Mouse (Mus musculus) testis, adult 2 months (tissue): ENCODE results near the gene Ctsc. TPM values are rescaled to one million over a fixed set of nuclear protein-coding genes. Genes with fewer than 3 reads are reported as not detected.

Experiments
- H3K27ac ChIP-seq: fragments of 200-500 bp; 2 replicates; pipeline ENCODE4 v1.5.1; 2012; ENCODE audit warnings: low read depth, low read length; ENCODE audit not compliant: control insufficient read depth, insufficient read depth
- H3K27me3 ChIP-seq: fragments of 200-500 bp; 2 replicates; pipeline ENCODE4 v1.6.1; 2012; ENCODE audit warnings: mild to moderate bottlenecking, low read length, moderate library complexity; ENCODE audit not compliant: control insufficient read depth, insufficient read depth
- H3K36me3 ChIP-seq: fragments of 200-500 bp; 2 replicates; pipeline ENCODE4 v1.6.1; 2012; ENCODE audit warnings: mild to moderate bottlenecking, low read length; ENCODE audit not compliant: control insufficient read depth, insufficient read depth
- H3K4me1 ChIP-seq: fragments of 200-500 bp; 2 replicates; pipeline ENCODE4 v1.6.1; 2012; ENCODE audit warnings: low read length; ENCODE audit not compliant: control insufficient read depth, insufficient read depth
- H3K4me3 ChIP-seq: fragments of 200-500 bp; 2 replicates; pipeline ENCODE4 v1.5.1; 2012; ENCODE audit warnings: low read depth, mild to moderate bottlenecking, low read length, moderate library complexity, mixed read lengths; ENCODE audit not compliant: control insufficient read depth
- CTCF ChIP-seq: fragments of 200-500 bp; IDR thresholded peaks from 2 replicates; pipeline ENCODE4 v1.5.1; 2012; ENCODE audit warnings: low read depth, mild to moderate bottlenecking, inconsistent platforms, low read length, moderate library complexity; ENCODE audit not compliant: control insufficient read depth, insufficient read depth, insufficient replicate concordance
- POLR2A ChIP-seq: fragments of 200-500 bp; IDR thresholded peaks from 2 replicates; pipeline ENCODE4 v1.6.1; 2012; ENCODE audit warnings: low read depth, mild to moderate bottlenecking, inconsistent platforms, low read length, moderate library complexity; ENCODE audit not compliant: control insufficient read depth
- polyA plus RNA-seq: library from polyadenylated mRNA; depleted of rRNA; stranded (reverse); fragments of >200 nt; gene quantifications from 2 replicates; pipeline ENCODE4 v1.2.3, GENCODE M21; 2012

The Ctsc gene
- polyA plus RNA-seq, 1 experiment, result 2.3 TPM

DNA sequence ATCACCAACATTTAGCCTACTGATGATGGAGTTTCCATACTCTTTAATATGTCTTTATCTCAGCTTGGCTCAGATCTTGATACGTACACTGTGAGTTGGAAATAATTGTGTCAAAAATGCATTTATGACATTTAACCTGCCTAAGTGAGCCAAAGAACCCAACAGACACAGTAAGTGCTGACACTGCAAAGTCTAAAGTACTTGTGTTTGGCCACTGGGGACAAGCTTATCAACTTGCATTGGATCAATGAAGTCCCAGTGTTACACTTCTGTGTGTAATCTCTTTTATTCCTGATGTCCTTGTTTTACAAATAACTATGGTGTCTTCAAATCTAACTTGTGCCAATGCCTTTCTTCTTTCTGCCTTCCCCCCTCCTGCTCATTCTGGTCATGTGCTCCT is 18.1 kb downstream of the Ctsc start:
- Histone ChIP-seq H3K4me1 (no peaks in the 10 kb centered on the region), H3K27ac (no peak overlapping the region), H3K4me3 (no peak overlapping the region), H3K36me3 (no peaks in the 10 kb centered on the region), H3K27me3 (no peaks in the 10 kb centered on the region)
- no peak for TF ChIP-seq CTCF
- no peak for TF ChIP-seq POLR2A

DNA sequence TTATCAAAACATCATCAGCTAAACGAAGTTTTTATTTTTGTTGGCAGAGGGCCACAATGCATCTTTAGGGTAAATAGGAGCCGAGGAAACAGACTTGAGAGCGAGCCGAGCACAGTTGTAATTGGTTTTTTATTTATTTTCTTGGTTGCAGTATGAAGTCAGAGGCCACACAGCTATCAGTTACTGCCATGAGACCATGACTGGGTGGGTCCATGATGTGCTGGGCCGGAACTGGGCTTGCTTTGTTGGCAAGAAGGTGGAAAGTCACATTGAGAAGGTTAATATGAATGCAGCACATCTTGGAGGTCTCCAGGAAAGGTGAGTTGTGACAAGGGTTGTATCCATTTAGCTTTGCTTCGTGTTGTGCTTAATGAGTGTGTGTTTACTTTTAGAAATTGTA is 19.0 kb downstream of the Ctsc start:
- H3K4me1 ChIP-seq, result no peaks in the 10 kb centered on the region
- TF ChIP-seq POLR2A, result no peak
- no peak for TF ChIP-seq CTCF
- H3K4me3 ChIP-seq, result no peak overlapping the region
- H3K27ac ChIP-seq, result no peak overlapping the region
- no peaks in the 10 kb centered on the region for H3K36me3 ChIP-seq
- H3K27me3 ChIP-seq, result no peaks in the 10 kb centered on the region

DNA sequence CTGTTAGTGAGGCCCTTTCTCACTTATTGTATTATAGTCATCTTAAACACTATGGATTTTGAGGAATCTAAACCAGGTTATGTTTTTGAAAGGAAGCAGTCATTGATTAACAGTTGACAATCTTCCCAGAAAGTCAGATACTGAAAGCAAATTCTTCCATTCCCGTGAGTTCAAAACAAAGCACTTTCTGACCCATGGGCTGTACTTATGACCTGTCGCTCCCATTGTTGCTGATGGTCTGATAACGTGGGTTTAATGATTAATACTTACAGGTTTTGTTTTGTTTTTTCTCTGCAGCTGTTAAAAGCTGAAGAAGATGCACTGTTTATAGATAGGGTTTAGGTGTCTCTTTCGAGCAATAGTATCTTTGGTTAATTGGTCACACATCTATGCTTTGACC is 27.9 kb downstream of the Ctsc start:
- H3K27ac ChIP-seq, result no peak overlapping the region

DNA sequence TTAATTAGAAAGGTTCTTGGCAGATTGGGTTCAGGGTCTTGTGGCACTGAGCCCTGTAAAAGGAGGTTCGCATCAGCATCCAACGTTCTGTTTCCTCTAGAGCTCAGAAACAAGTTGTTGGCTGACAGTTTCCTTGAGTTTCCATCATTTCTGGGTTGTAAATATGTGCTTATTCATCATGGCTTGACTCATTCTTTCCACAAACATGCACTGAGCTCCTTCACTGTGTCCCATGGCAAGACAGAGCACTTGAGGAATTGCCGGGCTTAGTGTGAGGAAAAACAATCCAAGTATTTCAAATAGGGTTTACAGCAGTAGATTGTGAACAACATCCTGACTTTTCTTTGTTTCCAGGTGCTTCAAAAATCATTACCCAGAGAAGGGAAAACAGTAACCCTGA is 28.8 kb downstream of the Ctsc start:
- TF ChIP-seq POLR2A (no peak), CTCF (no peak)
- no peak overlapping the region for H3K27ac ChIP-seq
- no peaks in the 10 kb centered on the region for H3K36me3 ChIP-seq
- no peaks in the 10 kb centered on the region for H3K4me1 ChIP-seq
- no peaks in the 10 kb centered on the region for H3K27me3 ChIP-seq
- H3K4me3 ChIP-seq, result no peak overlapping the region

More for the DNA sequence above, 27.9 kb downstream of the Ctsc start:
- Histone ChIP-seq H3K27me3 (no peaks in the 10 kb centered on the region), H3K4me3 (no peak overlapping the region), H3K4me1 (no peaks in the 10 kb centered on the region), H3K36me3 (no peaks in the 10 kb centered on the region)
- TF ChIP-seq POLR2A, result no peak
- TF ChIP-seq CTCF, result no peak

DNA sequence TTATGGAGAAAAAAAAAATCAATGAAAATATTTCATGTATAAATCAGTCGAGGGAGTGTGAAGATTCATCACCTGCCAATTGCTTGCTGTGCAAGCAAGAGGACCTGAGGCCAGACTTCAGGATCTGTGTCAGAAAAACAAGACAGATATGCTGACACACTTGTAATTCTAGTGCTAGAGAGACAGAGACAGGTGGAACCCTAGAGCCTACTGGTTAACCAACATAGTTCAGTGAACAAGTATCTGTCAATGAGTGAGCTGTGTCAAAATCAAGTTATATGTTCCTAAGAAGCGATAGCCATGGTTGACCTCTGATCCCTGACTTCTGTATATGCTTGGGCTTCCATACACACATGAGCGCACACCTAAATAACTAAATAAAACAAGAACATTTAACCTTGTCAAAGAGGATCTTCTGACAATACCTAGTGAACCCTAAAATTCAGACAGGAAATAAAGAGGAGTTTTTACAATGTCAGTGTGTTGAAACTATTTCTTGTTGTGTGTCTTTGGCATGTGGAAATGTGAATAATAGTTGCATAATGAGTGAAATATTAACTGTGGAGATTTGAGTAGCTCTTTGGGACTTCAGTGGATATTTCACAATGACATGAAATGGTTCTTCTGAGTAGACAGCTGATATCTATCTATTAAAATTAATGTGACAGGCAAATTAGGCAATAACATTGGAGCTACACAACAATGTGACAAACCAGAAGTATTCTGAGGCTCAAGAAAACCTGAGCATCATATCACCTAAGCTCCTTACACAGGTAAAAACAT is 32.7 kb downstream of the Ctsc start:
- Histone ChIP-seq H3K36me3 (no peaks in the 10 kb centered on the region), H3K27me3 (no peaks in the 10 kb centered on the region), H3K27ac (no peak overlapping the region), H3K4me1 (no peaks in the 10 kb centered on the region), H3K4me3 (no peak overlapping the region)
- TF ChIP-seq POLR2A, result no peak
- TF ChIP-seq CTCF, result no peak

DNA sequence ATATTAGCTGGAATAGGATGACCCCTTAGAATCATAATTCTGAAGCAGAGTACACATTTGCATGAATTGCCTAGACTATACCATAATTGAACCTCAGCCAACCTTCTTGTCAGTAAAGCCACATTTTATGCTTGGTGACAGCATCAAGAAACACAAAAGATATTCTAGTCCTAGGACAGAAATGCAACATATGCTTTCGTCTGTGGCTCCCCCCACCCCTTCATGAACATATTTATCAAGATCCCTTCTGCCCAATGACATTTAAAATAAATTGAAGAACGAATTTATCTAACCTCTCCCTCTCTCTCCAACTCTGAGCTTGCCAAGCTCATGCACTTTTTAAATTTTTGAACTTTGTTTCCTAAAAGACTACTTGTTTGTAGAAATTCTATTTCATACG is 38.5 kb downstream of the Ctsc start:
- H3K4me1 ChIP-seq, result no peaks in the 10 kb centered on the region
- no peak overlapping the region for H3K27ac ChIP-seq
- no peak overlapping the region for H3K4me3 ChIP-seq
- H3K36me3 ChIP-seq, result no peaks in the 10 kb centered on the region
- no peaks in the 10 kb centered on the region for H3K27me3 ChIP-seq
- TF ChIP-seq POLR2A, result no peak
- TF ChIP-seq CTCF, result no peak

DNA sequence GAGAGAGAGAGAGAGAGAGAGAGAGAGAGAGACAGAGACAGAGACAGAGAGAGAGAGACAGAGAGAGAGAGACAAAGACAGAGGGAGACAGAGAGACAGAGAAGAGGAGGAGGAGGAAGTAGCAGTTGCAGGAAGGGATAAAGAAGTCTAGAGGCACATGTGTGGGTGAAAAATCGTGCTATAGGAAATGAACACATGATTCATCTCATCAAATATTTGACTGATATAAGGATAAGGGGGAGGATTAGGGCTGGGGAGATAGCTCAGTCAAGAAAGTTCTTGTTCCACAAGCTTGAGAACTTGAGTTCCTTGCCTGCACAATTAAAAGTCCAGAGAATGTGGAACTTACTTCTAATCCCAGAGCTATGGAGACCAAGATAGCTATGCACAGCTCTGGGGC is 40.6 kb downstream of the Ctsc start:
- TF ChIP-seq CTCF, result no peak
- TF ChIP-seq POLR2A, result no peak
- no peaks in the 10 kb centered on the region for H3K4me1 ChIP-seq
- H3K27ac ChIP-seq, result no peak overlapping the region
- no peaks in the 10 kb centered on the region for H3K27me3 ChIP-seq
- H3K4me3 ChIP-seq, result no peak overlapping the region
- no peaks in the 10 kb centered on the region for H3K36me3 ChIP-seq
